Mouse (Mus musculus) forebrain, embryonic 15.5 days (tissue): Measurements from ENCODE around the gene Siae. TPM values are rescaled to one million over a fixed set of nuclear protein-coding genes. Genes with fewer than 3 reads are reported as not detected.

Experiments used
- ATAC-seq: fragments of 200-750 bp; cut with Nextera tagmentation; replicated peaks from 2 replicates; pipeline ENCODE4 v1.8.0; 2017; ENCODE audit warnings: mild to moderate bottlenecking, moderate TSS enrichment, moderate library complexity
- H3K27ac ChIP-seq: fragments of 300-500 bp; sonication (generic); replicated peaks from 2 replicates; pipeline ENCODE4 v1.5.1; 2015; ENCODE audit warnings: mild to moderate bottlenecking, inconsistent platforms
- H3K27me3 ChIP-seq: fragments of 300-500 bp; sonication (generic); 2 replicates; pipeline ENCODE4 v1.6.1; 2015; ENCODE audit warnings: inconsistent platforms
- H3K36me3 ChIP-seq: fragments of 300-500 bp; sonication (generic); 2 replicates; pipeline ENCODE4 v1.6.1; 2015; ENCODE audit warnings: mild to moderate bottlenecking, inconsistent platforms
- H3K4me1 ChIP-seq: fragments of 300-500 bp; sonication (generic); 2 replicates; pipeline ENCODE4 v1.6.1; 2015; ENCODE audit warnings: inconsistent platforms
- H3K4me2 ChIP-seq: fragments of 300-500 bp; sonication (generic); replicated peaks from 2 replicates; pipeline ENCODE4 v1.6.1; 2015; ENCODE audit warnings: mild to moderate bottlenecking, inconsistent platforms
- H3K4me3 ChIP-seq: fragments of 300-500 bp; sonication (generic); 2 replicates; pipeline ENCODE4 v1.5.1; 2015; ENCODE audit warnings: mild to moderate bottlenecking, inconsistent platforms
- H3K9ac ChIP-seq: fragments of 300-500 bp; sonication (generic); replicated peaks from 2 replicates; pipeline ENCODE4 v1.6.1; 2015; ENCODE audit warnings: mild to moderate bottlenecking, inconsistent platforms
- H3K9me3 ChIP-seq: fragments of 300-500 bp; sonication (generic); 2 replicates; pipeline ENCODE4 v1.6.1; 2016; ENCODE audit warnings: inconsistent platforms
- WGBS: fragments of 180-500 bp; shearing (Covaris S2); methylation state at CpG from one replicate; pipeline ENCODE4 v1.1.7; 2015; ENCODE audit warnings: mixed read lengths; 5-methylcytosine and 5-hydroxymethylcytosine counted together
- polyA plus RNA-seq: library from polyadenylated mRNA; unstranded; fragments of >200 nt; fragmentation: Nextera tagmentation; extraction: Ambion mirVana; gene quantifications from 2 replicates; pipeline ENCODE4 v1.2.1, GENCODE M21; 2015

Gene Siae
- polyA plus RNA-seq, 1 experiment from 2014 or later, result 8.6 TPM

DNA sequence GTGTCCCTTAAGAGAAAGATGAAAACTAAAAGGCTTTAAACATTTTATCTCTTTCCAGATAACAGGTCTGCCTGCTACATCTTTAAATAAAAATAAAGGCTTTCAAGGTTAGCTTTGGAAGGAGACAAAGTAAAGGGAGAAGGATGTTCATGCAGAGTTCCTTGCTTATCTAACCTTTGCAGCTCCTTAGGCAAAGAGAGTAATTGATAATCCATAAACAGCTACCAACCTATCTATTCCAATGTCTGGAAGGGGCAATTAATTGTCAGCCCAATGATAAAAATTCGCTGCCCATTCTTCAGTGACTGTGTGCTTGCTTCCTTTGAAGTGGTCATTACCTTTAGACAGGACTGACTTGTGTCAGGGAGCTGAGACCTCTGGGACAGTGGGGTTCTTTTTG lies 8.3 kb downstream of the Siae start:
- 55% methylated on average over 1 of the region's 1 CpGs for WGBS

DNA sequence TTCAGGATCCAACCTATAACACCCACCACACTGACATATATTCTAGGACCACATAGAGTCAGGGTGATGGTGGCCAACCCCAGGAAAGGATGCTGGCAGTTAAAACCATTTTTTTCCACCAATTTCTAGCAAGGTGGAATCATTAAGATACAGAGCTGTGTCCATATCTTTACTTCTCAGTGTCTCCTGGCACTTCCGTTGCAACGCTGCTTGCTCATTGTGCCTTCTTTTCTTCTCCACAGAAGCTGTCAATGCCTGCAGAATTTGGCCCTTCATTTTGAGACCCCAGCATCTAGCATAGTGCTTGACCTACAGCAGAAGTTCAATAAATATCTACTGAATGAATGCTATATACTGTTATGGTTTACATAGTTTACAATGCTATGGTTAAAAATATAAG lies 11.5 kb downstream of the Siae start:
- peaks cover 14% of the 10 kb centered on the region for H3K4me1 ChIP-seq
- H3K9me3 ChIP-seq, result no peaks in the 10 kb centered on the region
- no peak overlapping the region for H3K27ac ChIP-seq
- H3K9ac ChIP-seq, result no peak overlapping the region
- WGBS, result 92% methylated on average over 2 of the region's 2 CpGs
- H3K27me3 ChIP-seq, result no peaks in the 10 kb centered on the region
- no peak for ATAC-seq
- no peak overlapping the region for H3K4me3 ChIP-seq
- no peak overlapping the region for H3K4me2 ChIP-seq
- no peaks in the 10 kb centered on the region for H3K36me3 ChIP-seq

More for the DNA sequence above, 8.3 kb downstream of the Siae start:
- Histone ChIP-seq H3K27me3 (no peaks in the 10 kb centered on the region), H3K9me3 (no peaks in the 10 kb centered on the region), H3K4me2 (no peak overlapping the region), H3K4me3 (no peak overlapping the region), H3K4me1 (peaks cover 13% of the 10 kb centered on the region), H3K36me3 (no peaks in the 10 kb centered on the region), H3K9ac (no peak overlapping the region), H3K27ac (no peak overlapping the region)
- ATAC-seq, result no peak

DNA sequence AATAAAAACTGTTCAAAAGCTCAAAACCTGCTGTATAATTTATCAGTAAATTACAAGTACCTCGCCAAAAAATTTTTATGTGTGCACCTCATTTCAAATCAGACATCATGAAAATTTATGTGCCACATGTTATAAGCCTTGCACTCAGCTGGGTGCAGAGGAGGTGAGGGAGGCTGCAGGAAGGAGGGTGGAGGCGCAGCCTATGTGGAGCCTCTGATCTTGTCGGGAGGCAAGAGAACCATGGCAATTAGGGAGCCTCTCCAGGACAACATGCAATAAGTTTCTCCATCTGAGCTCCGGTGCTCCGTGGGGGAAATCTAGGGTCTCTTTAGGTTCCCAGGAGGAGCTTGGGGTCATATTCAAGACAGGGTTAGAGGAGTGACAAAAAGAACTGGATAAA lies 12.0 kb downstream of the Siae start:
- H3K4me2 ChIP-seq, result no peak overlapping the region
- no peak overlapping the region for H3K27ac ChIP-seq
- H3K4me3 ChIP-seq, result no peak overlapping the region
- no peaks in the 10 kb centered on the region for H3K36me3 ChIP-seq
- H3K27me3 ChIP-seq, result no peaks in the 10 kb centered on the region
- H3K9me3 ChIP-seq, result no peaks in the 10 kb centered on the region
- ATAC-seq, result no peak
- peaks cover 14% of the 10 kb centered on the region for H3K4me1 ChIP-seq
- H3K9ac ChIP-seq, result no peak overlapping the region
- 58% methylated on average over 5 of the region's 5 CpGs for WGBS

DNA sequence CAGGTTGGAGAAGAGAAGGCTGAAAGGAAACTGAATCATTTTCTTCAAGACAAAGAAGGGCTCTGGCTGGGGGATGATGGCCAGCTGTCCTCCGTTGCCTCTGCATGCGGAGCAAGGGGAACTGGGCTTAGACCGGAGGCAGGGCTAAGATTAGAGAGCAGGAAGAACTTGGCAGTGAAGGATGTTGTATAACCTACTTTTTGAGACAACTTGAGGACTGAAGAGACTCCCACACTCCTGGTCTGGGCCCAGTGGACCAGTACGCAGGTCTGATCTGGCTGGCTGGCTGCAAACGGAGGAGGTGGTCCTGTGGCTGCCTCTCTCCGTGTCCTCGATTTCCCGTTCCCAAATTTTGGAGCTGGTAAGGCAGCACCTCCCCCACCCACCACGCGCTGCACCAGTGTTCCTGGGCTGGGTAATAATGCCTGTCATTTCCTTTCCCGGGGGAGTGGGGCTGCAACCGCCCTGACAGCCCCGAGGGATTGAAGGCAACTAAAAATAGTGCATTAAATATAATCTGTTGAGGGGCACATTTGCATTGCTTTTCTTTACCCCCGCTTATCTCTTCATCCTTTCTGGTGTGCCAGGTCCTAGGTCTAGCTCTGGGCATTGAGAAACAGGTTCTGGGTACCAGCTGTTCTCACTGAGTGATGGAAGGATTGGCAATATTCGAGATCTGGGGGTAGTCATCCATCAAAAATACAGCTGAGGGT lies 12.6 kb downstream of the Siae start:
- no peak overlapping the region for H3K27ac ChIP-seq

DNA sequence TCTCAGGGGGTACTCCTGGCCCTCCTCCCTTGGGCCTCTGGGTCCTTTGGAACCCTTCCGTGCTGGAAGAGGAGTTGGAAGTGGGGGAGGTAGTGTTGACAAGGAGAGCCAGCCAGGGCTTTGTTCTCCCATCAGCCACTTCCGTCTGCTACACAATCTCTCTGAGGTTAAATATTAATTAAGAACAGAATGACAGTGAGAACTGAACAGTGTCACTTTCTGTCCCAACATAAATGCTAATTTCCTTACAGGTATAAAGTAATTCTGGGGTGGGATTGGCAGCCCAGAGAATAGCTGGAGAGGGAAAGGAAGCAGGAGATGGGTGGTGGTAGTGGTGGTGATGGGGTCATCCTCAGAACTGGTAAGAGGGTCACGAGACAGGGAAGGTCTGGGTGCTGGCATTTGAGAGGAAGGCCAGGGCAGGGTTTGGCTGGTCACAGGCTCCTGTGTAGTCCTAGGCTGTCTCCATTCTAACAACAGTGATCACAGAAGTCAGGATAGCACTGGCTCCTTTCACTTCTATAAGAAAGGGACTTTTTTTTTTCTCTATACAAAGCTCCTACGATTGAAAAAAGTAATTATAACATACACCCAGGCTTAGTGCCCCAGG lies 13.2 kb downstream of the Siae start:
- Histone ChIP-seq H3K9ac (no peak overlapping the region), H3K4me3 (no peak overlapping the region), H3K4me2 (no peak overlapping the region), H3K27ac (no peak overlapping the region), H3K36me3 (no peaks in the 10 kb centered on the region), H3K9me3 (no peaks in the 10 kb centered on the region), H3K27me3 (no peaks in the 10 kb centered on the region), H3K4me1 (peaks cover 14% of the 10 kb centered on the region)
- 36% methylated on average over 4 of the region's 4 CpGs for WGBS
- ATAC-seq, result peak; percentile 43; the same call in 1 of the 2 replicates

More for the DNA sequence above, 12.6 kb downstream of the Siae start:
- Histone ChIP-seq H3K9ac (no peak overlapping the region), H3K4me2 (no peak overlapping the region), H3K4me3 (no peak overlapping the region), H3K36me3 (no peaks in the 10 kb centered on the region), H3K27me3 (no peaks in the 10 kb centered on the region), H3K9me3 (no peaks in the 10 kb centered on the region), H3K4me1 (peaks cover 14% of the 10 kb centered on the region)
- WGBS, result 50% methylated on average over 15 of the region's 15 CpGs
- peak; percentile 43 for ATAC-seq

DNA sequence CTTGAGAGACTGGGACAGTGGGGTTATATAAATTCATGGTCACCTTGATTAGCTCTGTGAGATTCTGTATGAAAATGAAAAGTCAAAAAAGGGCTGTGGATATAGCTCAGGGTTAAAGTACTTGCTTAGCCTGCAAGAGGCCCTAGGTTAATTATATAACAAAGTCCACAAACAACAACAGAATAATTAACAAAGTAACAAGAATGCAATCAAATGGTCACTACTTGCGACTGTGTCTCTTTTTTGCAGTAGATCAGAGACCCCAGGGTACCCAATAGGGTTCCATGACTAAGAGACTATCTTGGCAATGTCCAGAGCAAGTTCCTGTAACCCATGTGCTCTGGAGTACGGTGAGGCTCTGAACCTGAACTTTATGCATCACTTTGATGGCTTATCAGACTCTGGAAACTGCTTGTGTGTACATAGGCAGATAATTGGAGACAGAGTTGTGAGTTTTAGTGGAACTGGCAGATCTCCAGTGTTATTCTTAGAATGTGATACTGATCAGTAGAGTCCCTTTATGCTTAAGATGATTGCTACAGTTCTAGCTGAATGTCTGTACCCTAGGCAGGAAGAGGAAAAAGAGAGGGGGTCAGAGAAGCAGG lies 13.8 kb downstream of the Siae start:
- Histone ChIP-seq H3K27me3 (no peaks in the 10 kb centered on the region), H3K27ac (no peak overlapping the region), H3K36me3 (no peaks in the 10 kb centered on the region), H3K9ac (no peak overlapping the region), H3K4me3 (no peak overlapping the region), H3K4me1 (peaks cover 14% of the 10 kb centered on the region), H3K9me3 (no peaks in the 10 kb centered on the region), H3K4me2 (no peak overlapping the region)
- no peak for ATAC-seq
- WGBS, result 88% methylated on average over 2 of the region's 2 CpGs

DNA sequence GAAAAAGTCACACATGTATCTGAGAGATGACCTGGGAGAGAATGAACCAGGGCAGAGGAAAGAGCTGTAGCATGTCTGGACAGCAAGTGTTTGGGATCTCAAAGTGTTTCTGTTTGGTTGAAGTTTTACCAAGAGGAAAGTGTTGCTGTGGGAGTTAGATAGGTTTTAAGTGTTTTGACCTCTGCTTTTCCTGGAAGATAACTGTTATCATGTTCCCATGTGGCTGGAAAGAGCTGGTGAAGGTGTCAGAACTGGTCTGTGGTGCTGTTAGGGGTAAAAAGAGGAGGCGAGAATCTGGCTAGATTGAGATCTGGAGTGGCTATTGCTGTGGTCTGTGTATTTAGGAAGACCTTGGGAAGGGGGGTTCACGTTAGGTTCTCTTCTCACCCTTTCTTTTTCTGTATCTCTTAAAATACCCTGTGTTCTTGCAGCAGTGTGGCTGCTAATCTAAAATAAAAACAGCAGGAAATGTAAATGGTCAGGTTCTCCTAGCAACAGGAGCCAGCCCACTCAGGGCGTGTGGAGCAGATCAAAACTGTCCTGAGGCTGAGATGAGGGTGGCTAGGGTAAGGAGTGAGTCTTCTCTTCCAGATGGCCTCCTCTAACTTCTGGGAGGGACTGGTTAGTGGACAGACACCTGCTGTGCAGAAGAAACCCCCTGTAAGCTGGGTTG lies 16.8 kb downstream of the Siae start:
- Histone ChIP-seq H3K27me3 (no peaks in the 10 kb centered on the region), H3K4me2 (no peak overlapping the region), H3K9me3 (no peaks in the 10 kb centered on the region), H3K36me3 (no peaks in the 10 kb centered on the region), H3K4me1 (peaks cover 29% of the 10 kb centered on the region), H3K27ac (no peak overlapping the region), H3K9ac (no peak overlapping the region), H3K4me3 (no peak overlapping the region)
- no peak for ATAC-seq
- WGBS, result 68% methylated on average over 3 of the region's 3 CpGs

DNA sequence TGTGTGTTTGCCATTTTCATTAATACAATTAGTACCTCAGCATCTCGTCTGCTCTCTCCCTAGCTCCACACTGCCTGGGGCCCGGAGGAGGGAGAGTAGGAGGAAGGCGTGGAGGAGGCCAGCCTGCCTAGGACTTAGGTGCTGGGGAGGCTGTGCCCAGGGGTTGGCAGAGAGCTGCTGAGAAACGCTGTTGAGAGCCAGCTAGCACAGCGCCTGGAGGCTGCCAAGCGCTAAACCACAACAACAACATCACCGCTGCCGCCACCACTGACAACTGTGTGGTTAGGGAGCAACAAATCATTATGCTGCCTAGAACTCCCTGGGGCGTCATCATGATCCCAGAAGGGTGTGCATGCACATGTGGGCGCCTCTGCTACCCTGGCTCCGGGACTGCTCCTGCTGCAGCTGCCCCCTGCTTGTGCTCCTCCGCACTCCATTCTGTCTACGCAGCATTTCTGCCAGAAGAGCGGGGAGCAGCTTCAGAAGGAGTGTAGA lies 21.0 kb downstream of the Siae start:
- ATAC-seq, result peak; percentile 87
- H3K4me2 ChIP-seq, result peak overlapping the region; percentile 28
- no peak overlapping the region for H3K9ac ChIP-seq
- peak overlapping the region; percentile 72 for H3K27ac ChIP-seq
- H3K27me3 ChIP-seq, result no peaks in the 10 kb centered on the region
- WGBS, result 26% methylated on average over 14 of the region's 14 CpGs
- H3K9me3 ChIP-seq, result no peaks in the 10 kb centered on the region
- no peaks in the 10 kb centered on the region for H3K36me3 ChIP-seq
- peaks cover 15% of the 10 kb centered on the region for H3K4me1 ChIP-seq
- H3K4me3 ChIP-seq, result no peak overlapping the region

DNA sequence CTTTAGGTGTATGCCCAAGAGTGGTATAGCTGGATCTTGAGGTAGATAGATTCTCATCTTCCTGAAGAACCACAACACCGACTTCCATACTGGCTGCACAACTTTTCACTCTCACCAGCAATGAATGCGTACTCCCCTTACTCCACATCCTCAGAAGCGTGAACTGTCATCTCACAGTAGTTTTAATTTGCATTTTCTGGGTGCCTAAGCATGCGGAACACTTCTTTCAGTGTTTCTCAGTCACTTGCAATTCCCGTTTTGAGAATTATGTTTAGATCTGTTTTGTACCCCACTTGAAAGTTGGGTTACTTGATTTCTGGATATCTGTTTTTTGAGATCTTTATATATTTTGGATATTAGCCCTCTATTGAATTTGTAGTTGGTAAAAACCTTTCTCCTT lies 28.1 kb downstream of the Siae start:
- H3K9ac ChIP-seq, result no peak overlapping the region
- no peaks in the 10 kb centered on the region for H3K27me3 ChIP-seq
- WGBS, result 89% methylated on average over 5 of the region's 5 CpGs
- ATAC-seq, result no peak
- H3K27ac ChIP-seq, result no peak overlapping the region
- no peaks in the 10 kb centered on the region for H3K9me3 ChIP-seq
- H3K36me3 ChIP-seq, result no peaks in the 10 kb centered on the region
- no peaks in the 10 kb centered on the region for H3K4me1 ChIP-seq
- no peak overlapping the region for H3K4me2 ChIP-seq
- no peak overlapping the region for H3K4me3 ChIP-seq

DNA sequence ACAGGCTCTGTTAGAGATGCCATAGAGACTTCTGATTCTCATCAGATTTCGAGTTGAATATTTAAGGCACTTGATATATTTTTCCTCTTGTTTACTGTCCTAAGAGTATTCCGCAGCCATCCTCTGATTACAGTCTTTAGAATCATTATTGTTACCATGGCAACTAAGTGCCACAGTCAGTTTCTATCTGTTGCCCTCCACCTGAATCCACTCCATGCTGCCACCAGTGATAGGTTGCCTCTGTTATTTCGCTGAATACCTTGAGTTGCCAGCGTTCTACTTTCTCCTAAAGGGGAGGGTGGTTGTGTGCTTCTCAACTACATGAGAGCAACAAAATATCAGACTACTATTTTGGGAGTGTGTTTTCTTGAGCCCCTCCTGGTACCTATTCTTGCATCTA lies 31.2 kb downstream of the Siae start:
- peak; percentile 58; the same call in 1 of the 2 replicates for ATAC-seq
- H3K36me3 ChIP-seq, result no peaks in the 10 kb centered on the region
- H3K9ac ChIP-seq, result no peak overlapping the region
- WGBS, result 67% methylated on average over 4 of the region's 4 CpGs
- no peak overlapping the region for H3K4me2 ChIP-seq
- no peaks in the 10 kb centered on the region for H3K9me3 ChIP-seq
- no peak overlapping the region for H3K4me3 ChIP-seq
- no peaks in the 10 kb centered on the region for H3K27me3 ChIP-seq
- no peaks in the 10 kb centered on the region for H3K4me1 ChIP-seq
- H3K27ac ChIP-seq, result 0 out of 2 replicates have a peak overlapping the region, but pooled peaks have one; percentile 12

DNA sequence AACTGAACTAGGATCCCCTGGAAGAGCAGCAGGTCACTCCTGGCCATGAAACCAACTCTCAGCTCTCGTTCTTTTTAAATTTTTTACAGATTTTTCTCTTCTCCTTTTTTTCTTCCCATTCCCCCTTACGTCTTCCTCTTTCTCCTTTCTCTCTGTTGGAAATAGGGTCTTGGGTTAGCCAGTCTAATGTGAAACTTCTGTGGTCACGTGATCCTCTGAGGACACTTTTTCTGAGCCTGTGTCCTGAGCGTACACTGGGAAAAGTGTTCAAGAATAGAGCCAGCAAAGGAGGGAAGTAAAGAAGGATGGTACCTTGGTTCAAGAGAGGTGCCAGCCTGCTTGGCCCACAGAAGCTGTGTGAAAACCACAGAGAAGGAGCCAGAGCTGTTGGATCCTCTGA lies 34.9 kb downstream of the Siae start:
- Histone ChIP-seq H3K9me3 (no peaks in the 10 kb centered on the region), H3K4me3 (no peak overlapping the region), H3K27me3 (no peaks in the 10 kb centered on the region), H3K9ac (no peak overlapping the region), H3K4me2 (no peak overlapping the region), H3K36me3 (no peaks in the 10 kb centered on the region), H3K27ac (no peak overlapping the region), H3K4me1 (no peaks in the 10 kb centered on the region)
- no peak for ATAC-seq
- WGBS, result 93% methylated on average over 4 of the region's 4 CpGs

DNA sequence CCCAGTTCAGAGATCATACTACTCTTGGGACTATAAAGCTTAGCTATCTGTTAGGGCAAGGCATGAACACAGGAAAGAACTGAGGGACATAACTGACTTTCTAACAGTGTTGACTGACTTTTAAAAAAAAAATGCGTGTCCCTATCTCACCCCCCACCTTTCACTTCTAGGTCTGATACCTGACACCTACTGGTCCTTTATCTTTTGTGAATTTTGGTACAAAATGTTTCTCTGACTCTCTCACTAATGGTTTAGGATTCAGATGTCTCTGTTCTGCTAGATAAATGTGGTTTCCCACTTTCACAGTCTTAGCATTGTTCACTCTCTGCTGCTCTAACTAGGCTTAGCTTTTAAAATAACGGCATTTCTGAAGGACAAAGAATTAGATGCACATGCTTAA lies 36.5 kb downstream of the Siae start:
- H3K9ac ChIP-seq, result no peak overlapping the region
- no peak overlapping the region for H3K4me2 ChIP-seq
- H3K4me3 ChIP-seq, result no peak overlapping the region
- H3K4me1 ChIP-seq, result no peaks in the 10 kb centered on the region
- H3K9me3 ChIP-seq, result no peaks in the 10 kb centered on the region
- H3K27me3 ChIP-seq, result no peaks in the 10 kb centered on the region
- H3K27ac ChIP-seq, result no peak overlapping the region
- WGBS, result 70% methylated on average over 2 of the region's 2 CpGs
- no peak for ATAC-seq
- H3K36me3 ChIP-seq, result no peaks in the 10 kb centered on the region
